In genomic region chr14:103650413-103651101, GRCm38 (mm10) we compare ENCODE assay signal across 8 mouse cellular contexts. TPM values are rescaled to one million over a fixed set of nuclear protein-coding genes. Genes with fewer than 3 reads are reported as not detected.
DNase-seq lines count a peak whose midpoint lies in the region; ATAC-seq and TF ChIP-seq lines count a peak whose summit lies in the region.

No protein-coding gene starts in this region.

- TF ChIP-seq EP300 in stomach, postnatal 0 days (optimal IDR thresholded peaks at IDR 0.05): no peak

- peaks cover 6% of the 10 kb centered on the region; the same call in 1 of the 2 replicates for H3K27me3 ChIP-seq in embryonic facial prominence, embryonic 11.5 days (ENCODE audit: control insufficient read depth, insufficient read depth, low read length)
- H3K27me3 ChIP-seq in neural tube, embryonic 14.5 days (ENCODE audit: control insufficient read depth, insufficient read depth, low read length): peaks cover 3% of the 10 kb centered on the region; the same call in 1 of the 2 replicates
- 0 out of 2 replicates have a peak, but pooled peaks cover 2% of the 10 kb centered on the region for H3K27me3 ChIP-seq in stomach, postnatal 0 days (ENCODE audit: control insufficient read depth, insufficient read depth, low read length)

- peak overlapping the region; percentile 100 for H3K4me2 ChIP-seq in embryonic facial prominence, embryonic 11.5 days (ENCODE audit: low read depth, low read length)
- H3K4me2 ChIP-seq in neural tube, embryonic 14.5 days (ENCODE audit: low read depth, low read length): peak overlapping the region; percentile 73
- peak overlapping the region; percentile 96 for H3K4me2 ChIP-seq in stomach, postnatal 0 days (replicated peaks; ENCODE audit: low read depth)

- no peaks in the 10 kb centered on the region for H3K9me3 ChIP-seq in embryonic facial prominence, embryonic 11.5 days (replicated peaks; ENCODE audit: control insufficient read depth, low read length)
- no peaks in the 10 kb centered on the region for H3K9me3 ChIP-seq in neural tube, embryonic 14.5 days (ENCODE audit: control insufficient read depth, low read length)
- H3K9me3 ChIP-seq in stomach, postnatal 0 days (ENCODE audit: control insufficient read depth, low read length): no peaks in the 10 kb centered on the region

- peak; percentile 33 for DNase-seq in urinary bladder, adult 2 months (ENCODE audit: low spot score)
- DNase-seq in urinary bladder, postnatal 10 days (ENCODE audit: low spot score): no peak
- peak; percentile 62 for DNase-seq in embryonic facial prominence, embryonic 11.5 days (ENCODE audit: low spot score)
- DNase-seq in heart, postnatal 10 days: peak; percentile 19 to 21
- DNase-seq in kidney, postnatal 36 days: peak; percentile 60 to 80
- peak; percentile 66 to 67 for DNase-seq in lung, adult 18-20 months
- peak; percentile 74 for DNase-seq in stomach, postnatal 0 days (ENCODE audit: low spot score)

- H3K36me3 ChIP-seq in embryonic facial prominence, embryonic 11.5 days (replicated peaks; ENCODE audit: control insufficient read depth, insufficient read depth, low read depth, low read length): no peaks in the 10 kb centered on the region
- no peaks in the 10 kb centered on the region for H3K36me3 ChIP-seq in neural tube, embryonic 14.5 days (ENCODE audit: control insufficient read depth, insufficient read depth, low read length)
- H3K36me3 ChIP-seq in stomach, postnatal 0 days (ENCODE audit: control insufficient read depth, insufficient read depth, low read length): no peaks in the 10 kb centered on the region

- no peaks in the 10 kb centered on the region; the same call in 1 of the 2 replicates for H3K4me1 ChIP-seq in embryonic facial prominence, embryonic 11.5 days (ENCODE audit: control insufficient read depth, insufficient read depth, low read length)
- H3K4me1 ChIP-seq in neural tube, embryonic 14.5 days (ENCODE audit: control insufficient read depth, insufficient read depth, low read length): peaks cover 28% of the 10 kb centered on the region
- H3K4me1 ChIP-seq in stomach, postnatal 0 days (replicated peaks; ENCODE audit: control insufficient read depth, insufficient read depth): no peaks in the 10 kb centered on the region; the same call in 1 of the 2 replicates

- H3K4me3 ChIP-seq in embryonic facial prominence, embryonic 11.5 days (ENCODE audit: low read depth, low read length): peak overlapping the region; percentile 80
- H3K4me3 ChIP-seq in neural tube, embryonic 14.5 days (ENCODE audit: low read depth, low read length): peak overlapping the region; percentile 94
- peak overlapping the region; percentile 59 for H3K4me3 ChIP-seq in stomach, postnatal 0 days (ENCODE audit: low read depth, low read length)

- H3K9ac ChIP-seq in embryonic facial prominence, embryonic 11.5 days (replicated peaks; ENCODE audit: low read length): peak overlapping the region; percentile 78
- peak overlapping the region; percentile 99 for H3K9ac ChIP-seq in neural tube, embryonic 14.5 days (replicated peaks; ENCODE audit: low read depth, low read length)
- peak overlapping the region; percentile 43 for H3K9ac ChIP-seq in stomach, postnatal 0 days (ENCODE audit: low read length)

- H3K27ac ChIP-seq in embryonic facial prominence, embryonic 11.5 days (replicated peaks; ENCODE audit: low read depth, low read length): peak overlapping the region; percentile 75
- H3K27ac ChIP-seq in neural tube, embryonic 14.5 days (ENCODE audit: low read depth, low read length): peak overlapping the region; percentile 97
- peak overlapping the region; percentile 58 for H3K27ac ChIP-seq in stomach, postnatal 0 days (replicated peaks)

- under 1% methylated on average over 42 of the region's 67 CpGs for WGBS in embryonic facial prominence, embryonic 11.5 days
- WGBS in neural tube, embryonic 14.5 days: 0% methylated on average over 46 of the region's 67 CpGs
- WGBS in stomach, postnatal 0 days: 0% methylated on average over 42 of the region's 67 CpGs

- no peak for TF ChIP-seq CTCF in stomach, postnatal 0 days (IDR thresholded peaks at IDR 0.05; ENCODE audit: low read depth)

- intact Hi-C loops in heart, postnatal 10 days (cut with DNase I): no loop called here

- ATAC-seq in embryonic facial prominence, embryonic 11.5 days (replicated peaks; ENCODE audit: insufficient number of reproducible peaks, low FRiP score, low TSS enrichment, low read depth): peak; percentile 67
- peak; percentile 78 for ATAC-seq in neural tube, embryonic 14.5 days (ENCODE audit: low read depth)
- ATAC-seq in stomach, postnatal 0 days (ENCODE audit: low FRiP score, low TSS enrichment): peak; percentile 61

RNA-seq across cellular contexts. Expression of gene Slain1, which starts 0.5 kb away (rescaled TPM):
- 1.0 and 1.1 TPM in 2 replicates for polyA plus RNA-seq in urinary bladder, adult 2 months (2012; rRNA removed)
- 4.3 and 5.6 TPM in 2 replicates for polyA plus RNA-seq in embryonic facial prominence, embryonic 11.5 days (2014; fragmentation: Nextera tagmentation; extraction: Ambion mirVana)
- total RNA-seq in heart, postnatal 10 days (2021): under 1 TPM; 0.12 to 0.38 TPM
- 23.7 and 25.9 TPM in 2 replicates for polyA plus RNA-seq in neural tube, embryonic 14.5 days (2014; fragmentation: Nextera tagmentation; extraction: Ambion mirVana)
- 0.93 and 1.1 TPM in 2 replicates for polyA plus RNA-seq in stomach, postnatal 0 days (2015; fragmentation: Nextera tagmentation; extraction: Ambion mirVana)

Comparison
In these comparisons a context has a peak if more than half of its experiments do, and no peak if none do; other contexts are left out.
1. H3K9ac ChIP-seq: peak in every context shown above with its lines; median percentile 99 in neural tube, embryonic 14.5 days; 78 in embryonic facial prominence, embryonic 11.5 days; 43 in stomach, postnatal 0 days.